Mouse (Mus musculus) gonadal fat pad, adult 2 months (tissue): Measurements from ENCODE around the gene Gm44502. TPM values are rescaled to one million over a fixed set of nuclear protein-coding genes. Genes with fewer than 3 reads are reported as not detected.
"Not testable (repeated sequence)": the region's sequence is repeated elsewhere in the genome, so short reads cannot be mapped to it uniquely, and the experiment has no call there.

ENCODE experiments used
- DNase-seq: peaks from one replicate; pipeline ENCODE4 v3.0.0-alpha.2; 2012; ENCODE audit warnings: low read depth
- polyA plus RNA-seq: library from polyadenylated mRNA; depleted of rRNA; stranded (reverse); fragments of >200 nt; gene quantifications from 2 replicates; pipeline ENCODE4 v1.2.3, GENCODE M21; 2012

The Gm44502 gene
- polyA plus RNA-seq, 1 experiment: 0.32 TPM

GRCm38 (mm10) chr15:89453865-89454478 lies 24.5 kb upstream of the Gm44502 start, which contains the start of gene Mapk8ip2:
Gene Mapk8ip2 (plus strand): TSS chr15:89453913.
- no peak for DNase-seq

DNA sequence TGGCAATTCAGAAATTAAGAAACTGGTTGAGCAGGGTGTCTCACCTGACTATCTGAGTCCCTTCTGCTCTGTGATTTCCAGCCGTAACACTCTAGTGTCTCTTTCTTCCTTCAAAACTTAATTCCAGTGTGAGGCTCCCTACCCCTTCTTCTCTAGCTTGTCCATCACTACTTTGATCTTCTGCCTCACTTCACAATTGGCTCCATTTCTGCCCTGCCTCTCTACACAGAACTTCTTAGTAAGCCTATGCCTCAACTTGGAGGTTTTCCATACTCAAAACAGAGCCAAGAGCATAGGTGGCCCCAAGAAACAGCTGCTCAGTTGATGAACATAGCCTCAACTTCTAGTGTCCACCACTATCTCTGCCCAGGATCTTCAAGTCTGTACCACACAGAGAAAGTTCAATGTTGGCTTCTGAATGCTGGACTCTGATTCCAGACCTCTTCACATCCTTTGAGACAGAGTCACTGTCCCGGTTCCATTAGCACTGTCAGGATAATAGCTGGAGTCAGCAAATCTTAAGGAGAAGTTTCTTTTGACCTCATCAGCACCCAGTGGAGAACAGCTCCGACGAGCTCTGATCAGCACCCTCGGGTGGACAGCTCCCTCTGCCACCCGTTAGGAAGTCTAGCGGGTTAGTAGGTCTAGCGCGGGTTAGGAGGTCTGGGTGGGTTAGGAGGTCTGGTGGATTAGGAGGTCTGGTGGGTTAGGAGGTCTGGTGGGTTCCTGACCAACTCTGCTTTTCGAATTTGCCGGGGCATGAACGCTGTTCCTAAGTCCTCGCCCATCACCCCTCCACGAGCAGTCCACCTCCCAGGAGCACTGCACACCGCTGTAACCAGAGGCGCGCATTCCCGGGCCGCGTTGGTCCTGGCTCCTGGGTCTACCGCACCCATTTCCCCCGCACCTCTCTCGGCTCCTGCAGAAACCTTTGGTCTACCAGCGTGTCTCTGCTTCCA lies 23.7 kb upstream of the Gm44502 start:
- DNase-seq: no peak

GRCm38 (mm10) chr15:89442486-89443070 lies 13.1 kb upstream of the Gm44502 start:
- no peak for DNase-seq

GRCm38 (mm10) chr15:89435878-89436277 lies 6.4 kb upstream of the Gm44502 start:
- DNase-seq: no peak

DNA sequence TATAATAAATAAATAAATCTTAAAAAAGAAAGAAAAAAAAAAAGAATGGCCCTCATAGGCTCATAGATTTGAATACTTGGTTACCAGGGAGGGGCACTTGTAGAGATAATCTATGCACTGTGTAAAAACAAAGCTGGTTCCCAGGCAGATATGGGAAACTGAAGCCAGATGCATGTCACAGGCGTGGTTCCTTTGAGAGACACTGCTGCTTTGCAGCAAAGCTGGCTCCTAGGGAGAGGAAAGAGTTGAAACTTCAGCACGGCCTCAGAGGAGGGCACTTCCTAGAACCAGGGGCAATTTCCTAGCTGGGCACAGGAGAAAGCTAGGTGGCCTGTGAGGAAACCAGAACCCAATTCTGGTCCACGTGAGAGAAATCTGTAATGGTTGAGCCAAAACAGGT lies 4.6 kb upstream of the Gm44502 start:
- no peak for DNase-seq

- DNase-seq: no peak
Measured at GRCm38 (mm10) chr15:89432946-89433345, 3.5 kb upstream of the Gm44502 start.

DNA sequence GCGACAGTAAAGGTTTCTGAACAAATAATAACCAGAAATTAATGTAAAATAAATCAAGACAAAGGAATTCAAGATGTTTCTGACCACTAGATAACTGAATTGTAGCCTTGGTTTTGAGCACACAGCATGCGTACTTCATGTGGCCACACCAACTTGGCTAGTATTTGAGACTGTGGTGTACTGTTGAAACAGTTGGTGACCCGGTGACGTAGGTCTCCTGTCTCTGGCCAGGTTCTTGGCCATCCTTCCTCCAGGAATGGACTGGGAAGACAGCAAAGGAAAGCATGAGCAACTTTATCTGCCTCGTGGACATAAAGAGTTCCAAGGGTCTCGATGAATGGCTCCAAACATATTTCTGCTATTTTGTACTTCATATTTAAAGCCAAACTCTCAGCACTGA lies 2.3 kb upstream of the Gm44502 start:
- no peak for DNase-seq

DNA sequence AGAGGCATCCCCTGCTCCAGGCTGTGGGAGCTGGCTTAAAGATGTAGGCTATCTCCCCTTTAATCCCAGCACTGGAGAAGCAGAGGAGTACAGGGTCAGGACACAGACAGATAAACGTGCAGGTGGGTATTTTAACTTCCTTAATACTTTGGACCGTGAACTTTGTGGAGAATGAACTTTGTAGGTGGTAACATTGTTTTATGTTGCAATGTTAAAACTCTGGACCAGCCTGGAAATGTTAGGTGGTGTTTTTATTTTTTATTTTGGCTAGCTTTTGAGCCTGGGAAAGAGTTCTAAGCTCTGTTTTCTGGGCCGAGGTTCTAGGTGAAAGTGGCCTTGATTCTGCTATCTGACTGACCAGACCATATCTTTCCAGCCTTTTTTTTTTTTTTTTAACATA lies 1.8 kb upstream of the Gm44502 start:
- DNase-seq: no peak

- DNase-seq: not testable (repeated sequence)
Measured at GRCm38 (mm10) chr15:89430771-89431170, 1.3 kb upstream of the Gm44502 start.

GRCm38 (mm10) chr15:89430341-89430740 lies 845 bp upstream of the Gm44502 start:
- no peak for DNase-seq

GRCm38 (mm10) chr15:89428821-89429351 lies 610 bp downstream of the Gm44502 start:
- DNase-seq: no peak

DNA sequence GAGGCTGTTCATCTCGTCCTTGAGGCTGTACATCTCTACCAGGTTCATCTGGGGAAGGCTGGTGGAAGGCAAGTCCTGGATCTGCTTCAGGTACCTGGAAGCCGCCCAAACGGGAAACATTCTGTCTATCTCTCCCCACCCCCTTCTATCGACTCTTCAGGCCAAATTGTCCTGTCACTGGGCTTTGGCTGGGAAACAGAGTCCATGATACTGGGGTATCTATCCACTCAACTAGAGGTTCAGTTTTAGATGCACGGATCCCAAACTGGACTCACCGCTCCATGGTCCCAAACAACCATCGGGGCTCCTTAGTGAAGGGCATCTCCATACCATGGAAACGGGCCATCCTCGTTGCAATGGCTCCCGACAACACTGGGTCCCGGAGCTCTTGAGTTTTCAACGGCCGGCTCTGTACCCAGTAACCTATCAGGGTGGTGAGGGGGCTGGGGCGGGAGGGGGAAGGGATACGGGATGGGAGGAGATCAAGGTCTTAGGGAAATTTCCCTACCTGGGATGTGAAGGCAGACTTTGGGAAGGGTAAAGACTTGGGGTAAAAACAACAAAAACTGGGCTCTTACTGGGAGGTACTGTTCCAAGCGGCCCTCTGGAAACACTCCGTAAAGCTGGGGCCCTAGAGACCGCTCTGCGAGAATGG lies 1.2 kb downstream of the Gm44502 start:
- DNase-seq: no peak

GRCm38 (mm10) chr15:89426716-89427115 lies 2.8 kb downstream of the Gm44502 start:
- no peak for DNase-seq

- no peak for DNase-seq
Measured at GRCm38 (mm10) chr15:89425711-89426121, 3.8 kb downstream of the Gm44502 start, which contains the start of gene Cpt1b. Gene Cpt1b (minus strand): TSS chr15:89425863.

GRCm38 (mm10) chr15:89424621-89425020 lies 4.9 kb downstream of the Gm44502 start:
- DNase-seq: no peak

GRCm38 (mm10) chr15:89421938-89422337 lies 7.6 kb downstream of the Gm44502 start:
- no peak for DNase-seq

DNA sequence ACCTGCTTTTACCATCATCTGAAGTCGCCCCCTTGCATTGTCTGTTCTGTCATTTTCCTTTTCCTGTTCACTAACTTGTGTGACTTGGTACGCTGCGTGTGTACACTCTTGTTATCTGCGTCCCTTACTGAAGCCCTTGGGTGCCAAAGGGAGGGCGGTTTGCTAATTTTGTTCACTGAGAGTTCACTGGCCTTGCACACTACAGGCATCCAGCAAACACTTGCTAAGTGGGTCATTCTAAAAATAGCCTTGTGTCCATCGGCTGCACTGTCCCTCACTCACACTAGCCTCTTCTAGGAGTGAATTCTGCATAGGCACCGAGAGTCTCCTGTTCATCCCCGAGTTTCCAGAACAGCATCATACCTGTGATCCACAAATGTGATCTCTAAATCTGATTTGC lies 14.2 kb downstream of the Gm44502 start:
- DNase-seq: no peak

GRCm38 (mm10) chr15:89410118-89410517 lies 19.4 kb downstream of the Gm44502 start, which contains the start of gene Syce3:
Gene Syce3 (minus strand): TSS chr15:89410503.
- DNase-seq: no peak

DNA sequence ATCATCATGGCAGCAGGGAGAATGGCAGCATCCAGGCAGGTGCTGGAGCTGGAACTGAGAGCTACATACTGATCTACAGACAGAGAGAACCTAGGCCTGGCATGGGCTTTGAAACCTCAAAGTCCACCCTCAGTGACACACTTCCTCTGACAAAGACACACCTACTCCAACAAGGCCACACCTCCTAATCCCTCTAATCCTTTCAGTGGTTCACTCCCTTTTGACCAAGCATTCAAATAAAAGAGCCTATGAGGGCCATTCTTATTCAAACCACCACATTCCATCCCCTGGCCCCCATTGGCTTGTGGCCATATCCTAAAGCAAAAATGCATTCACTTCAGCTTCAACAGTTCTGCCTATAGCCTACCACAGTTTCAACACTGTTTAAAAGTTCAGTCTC lies 22.8 kb downstream of the Gm44502 start:
- DNase-seq: no peak

DNA sequence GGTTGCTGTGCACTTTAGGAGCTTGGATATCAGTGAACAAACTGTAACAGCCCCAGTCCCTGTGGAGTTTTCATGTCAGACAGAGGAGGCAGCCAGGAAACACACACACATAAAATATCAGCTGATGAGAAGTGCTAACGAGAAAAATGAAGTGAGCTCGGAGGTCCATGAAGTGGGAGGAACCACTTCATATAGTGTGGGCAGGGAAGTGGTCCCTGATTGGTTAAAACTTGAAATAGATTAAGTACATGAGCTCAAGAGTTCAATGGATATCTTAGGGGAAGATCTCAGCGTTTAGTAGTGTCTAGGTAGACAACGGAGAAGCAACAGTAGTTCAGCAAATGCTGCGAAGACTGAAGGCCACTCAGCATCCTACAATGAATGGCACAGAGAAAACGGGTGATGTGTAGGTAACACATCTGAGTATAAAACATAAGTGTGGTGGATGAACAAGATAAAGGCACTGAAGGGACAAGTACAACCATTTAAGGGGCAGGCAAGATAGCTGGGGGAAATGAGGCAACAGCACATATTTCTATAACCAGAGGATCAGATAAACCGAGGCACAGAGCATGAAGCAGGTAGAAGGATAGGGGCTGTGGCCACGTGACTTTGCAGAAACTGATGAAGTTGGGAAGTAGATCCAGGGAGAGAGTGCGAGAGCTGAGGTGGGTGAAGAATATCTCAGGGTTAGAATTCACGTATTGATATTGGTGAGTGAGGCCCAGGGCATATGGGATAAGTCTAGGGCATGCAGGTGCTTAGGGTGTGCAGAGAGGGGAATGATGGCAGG lies 24.5 kb downstream of the Gm44502 start:
- DNase-seq: no peak

DNA sequence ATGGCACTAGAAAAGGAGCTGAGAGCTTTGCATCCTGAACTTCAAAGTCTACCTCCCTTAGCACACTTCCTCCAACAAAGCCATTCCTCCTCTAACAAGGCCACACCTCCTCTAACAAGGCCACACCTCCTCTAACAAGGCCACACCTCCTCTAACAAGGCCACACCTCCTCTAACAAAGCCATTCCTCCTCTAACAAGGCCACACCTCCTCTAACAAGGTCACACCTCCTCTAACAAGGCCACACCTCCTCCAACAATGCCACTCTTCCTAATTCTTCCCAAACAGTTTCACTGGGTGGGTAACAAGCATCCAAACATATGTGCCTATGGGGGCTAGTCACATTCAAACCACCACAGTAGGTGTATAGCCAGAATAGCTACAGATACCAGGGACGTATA lies 27.0 kb downstream of the Gm44502 start:
- DNase-seq: no peak
